Mouse (Mus musculus): Measurements from ENCODE around the gene Txlna.

Gene Txlna

GRCm38 (mm10) chr4:129586943-129587342 is 53.9 kb downstream of the Txlna start:
- peak; percentile 58 for DNase-seq

DNA sequence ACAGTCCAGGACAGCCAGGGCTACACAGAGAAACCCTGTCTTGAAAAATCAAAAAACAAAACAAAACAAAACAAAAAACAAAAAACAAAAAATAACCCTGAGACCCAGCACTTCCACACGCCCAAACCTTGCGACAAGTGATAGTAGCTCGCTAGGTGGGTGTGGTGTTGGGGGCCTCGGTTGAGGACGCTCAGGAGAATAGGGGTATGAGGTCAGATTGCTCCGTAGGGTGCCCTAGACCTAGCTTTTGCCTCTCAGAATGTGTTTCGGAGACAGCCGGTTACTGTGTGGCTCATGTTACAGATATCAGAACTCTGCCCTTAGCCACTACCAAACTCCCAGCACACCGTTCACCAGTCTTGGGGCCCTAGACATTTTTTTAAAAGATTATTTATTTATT is 55.1 kb downstream of the Txlna start:
- no peak for DNase-seq

- peak; percentile 91 for DNase-seq
Measured at GRCm38 (mm10) chr4:129584884-129585608, 55.8 kb downstream of the Txlna start.

DNA sequence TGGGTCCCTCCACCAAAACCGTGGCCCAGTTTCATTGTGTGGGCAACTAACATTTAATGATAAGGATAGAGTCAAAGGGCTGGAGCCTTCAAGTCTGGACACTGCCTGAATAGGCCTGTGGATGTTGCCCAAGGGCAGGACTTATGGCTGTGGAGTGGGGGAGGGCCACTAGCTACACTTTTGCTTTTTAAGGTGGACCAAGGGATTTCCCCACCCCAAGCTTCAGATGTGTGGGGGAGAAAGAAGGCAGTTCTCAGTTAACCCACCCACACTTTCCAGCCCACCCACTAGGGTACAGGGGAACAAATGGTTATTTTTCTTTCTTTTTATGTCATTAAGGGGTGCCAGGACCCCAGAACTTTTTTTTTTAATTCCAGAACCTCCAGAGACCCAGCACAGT is 56.5 kb downstream of the Txlna start:
- no peak for DNase-seq

GRCm38 (mm10) chr4:129582251-129582650 is 58.6 kb downstream of the Txlna start:
- no peak for DNase-seq

GRCm38 (mm10) chr4:129580347-129580746 is 60.5 kb downstream of the Txlna start:
- DNase-seq = no peak

DNA sequence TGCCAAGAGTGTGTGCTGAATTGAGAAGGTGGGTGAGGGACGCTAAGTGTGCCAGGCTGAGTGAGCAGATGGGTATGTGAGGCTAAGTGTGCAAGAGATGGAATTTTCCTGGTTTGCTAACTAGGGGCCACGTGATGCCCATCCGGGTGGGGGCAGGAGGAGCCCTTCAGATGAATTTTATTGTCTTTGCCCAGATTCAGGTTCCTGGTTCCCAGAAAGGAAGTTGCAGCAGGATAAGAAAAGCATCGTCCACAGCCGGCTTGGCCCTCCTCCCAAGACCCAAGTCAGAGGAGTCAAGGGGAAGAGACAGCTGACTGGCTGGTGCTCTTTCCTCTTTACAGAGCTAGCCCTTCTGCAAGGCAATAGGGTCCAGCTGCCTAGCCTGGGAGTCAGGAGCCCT is 62.4 kb downstream of the Txlna start, which contains the start of gene Fam167b:
Fam167b (minus strand) TSS at position 84 of the 400 bp plus-strand sequence.
- peak; percentile 75 for DNase-seq

- no peak for DNase-seq
Measured at GRCm38 (mm10) chr4:129577688-129578087, 63.2 kb downstream of the Txlna start.

DNA sequence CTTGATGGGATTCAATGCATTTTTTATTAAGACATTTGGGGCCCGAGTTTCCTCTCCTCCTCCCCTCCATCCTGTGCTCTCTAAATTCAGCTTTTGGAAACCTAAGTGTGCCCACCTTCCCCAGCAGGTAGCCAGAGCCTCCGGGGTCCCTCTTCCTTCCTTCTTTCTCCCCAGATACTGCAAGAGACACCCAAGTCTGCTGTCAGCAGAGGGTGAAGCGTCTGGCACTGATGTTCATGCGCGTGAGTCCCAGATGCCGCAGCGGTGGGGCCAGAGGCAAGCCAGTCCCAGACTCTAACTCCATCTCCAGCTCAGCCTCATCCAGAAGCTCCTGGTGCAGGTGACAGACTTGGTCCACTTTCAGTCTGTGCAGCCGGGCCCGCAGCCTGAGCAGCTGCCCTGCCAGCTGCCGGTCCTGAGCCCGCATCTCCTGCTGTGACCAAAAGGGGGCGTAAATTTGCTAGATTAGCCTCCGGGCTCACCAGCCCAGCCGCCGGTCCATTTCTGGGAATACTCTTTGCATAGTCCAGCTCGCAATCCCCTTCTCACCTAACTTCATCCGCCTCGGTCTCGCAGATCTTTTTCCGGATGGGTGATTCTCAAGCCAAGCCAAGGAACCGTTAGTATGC is 63.9 kb downstream of the Txlna start:
- peak; percentile 79 for DNase-seq
